18 mouse cellular contexts compared by ENCODE assay signal in genomic region chr12:79005456-79005855, GRCm38 (mm10). TPM values are rescaled to one million over a fixed set of nuclear protein-coding genes. Genes with fewer than 3 reads are reported as not detected.
DNase-seq lines count a peak whose midpoint lies in the region; ATAC-seq lines count a peak whose summit lies in the region.
"Had no signal": no experiment of that assay in that cellular context is flagged by ENCODE, and none has a peak within 500 bp of the region (broad histone marks: within the 10 kb centered on the region; RNA-seq: fewer than 3 reads in every experiment).

No protein-coding gene starts in this region.

- H3K27me3 ChIP-seq in midbrain, embryonic 13.5 days: no peaks in the 10 kb centered on the region
- no peaks in the 10 kb centered on the region for H3K27me3 ChIP-seq in midbrain, embryonic 11.5 days (ENCODE audit: control insufficient read depth, insufficient read depth, low read length)
- no peaks in the 10 kb centered on the region for H3K27me3 ChIP-seq in hindbrain, embryonic 15.5 days
- H3K27me3 ChIP-seq in neural tube, embryonic 14.5 days (ENCODE audit: control insufficient read depth, insufficient read depth, low read length): no peaks in the 10 kb centered on the region

- no peak overlapping the region for H3K9ac ChIP-seq in midbrain, embryonic 13.5 days (replicated peaks)
- no peak overlapping the region for H3K9ac ChIP-seq in midbrain, embryonic 11.5 days (ENCODE audit: low read length)
- no peak overlapping the region for H3K9ac ChIP-seq in hindbrain, embryonic 15.5 days
- H3K9ac ChIP-seq in neural tube, embryonic 14.5 days (replicated peaks; ENCODE audit: low read depth, low read length): no peak overlapping the region
- H3K9ac ChIP-seq: embryonic facial prominence, embryonic 12.5 days had no signal

- no peak overlapping the region for H3K27ac ChIP-seq in midbrain, embryonic 13.5 days
- H3K27ac ChIP-seq in midbrain, embryonic 11.5 days (ENCODE audit: low read depth, low read length): no peak overlapping the region
- no peak overlapping the region for H3K27ac ChIP-seq in hindbrain, embryonic 15.5 days (replicated peaks)
- H3K27ac ChIP-seq in neural tube, embryonic 14.5 days (ENCODE audit: low read depth, low read length): no peak overlapping the region
- H3K27ac ChIP-seq: embryonic facial prominence, embryonic 12.5 days; kidney, postnatal 0 days; stomach, postnatal 0 days had no signal

- peak overlapping the region; percentile 76 for H3K4me2 ChIP-seq in midbrain, embryonic 13.5 days (replicated peaks)
- H3K4me2 ChIP-seq in midbrain, embryonic 11.5 days: no peak overlapping the region
- H3K4me2 ChIP-seq in hindbrain, embryonic 15.5 days: peak overlapping the region; percentile 93
- peak overlapping the region; percentile 79; the same call in 1 of the 2 replicates for H3K4me2 ChIP-seq in neural tube, embryonic 14.5 days (ENCODE audit: low read depth, low read length)

- H3K36me3 ChIP-seq in midbrain, embryonic 13.5 days: no peaks in the 10 kb centered on the region
- no peaks in the 10 kb centered on the region for H3K36me3 ChIP-seq in midbrain, embryonic 11.5 days (ENCODE audit: control insufficient read depth, insufficient read depth, low read length)
- H3K36me3 ChIP-seq in hindbrain, embryonic 15.5 days: no peaks in the 10 kb centered on the region
- no peaks in the 10 kb centered on the region for H3K36me3 ChIP-seq in neural tube, embryonic 14.5 days (ENCODE audit: control insufficient read depth, insufficient read depth, low read length)
- H3K36me3 ChIP-seq: embryonic facial prominence, embryonic 12.5 days; G1E had no signal

- no peaks in the 10 kb centered on the region for H3K9me3 ChIP-seq in midbrain, embryonic 13.5 days
- no peaks in the 10 kb centered on the region for H3K9me3 ChIP-seq in midbrain, embryonic 11.5 days (ENCODE audit: control insufficient read depth, low read length)
- no peaks in the 10 kb centered on the region for H3K9me3 ChIP-seq in hindbrain, embryonic 15.5 days
- H3K9me3 ChIP-seq in neural tube, embryonic 14.5 days (ENCODE audit: control insufficient read depth, low read length): no peaks in the 10 kb centered on the region
- H3K9me3 ChIP-seq: embryonic facial prominence, embryonic 12.5 days; G1E had no signal

- no peak for DNase-seq in midbrain, embryonic 11.5 days (ENCODE audit: low spot score, missing footprints)
- DNase-seq in cerebellum, adult 9-11 months: peak; percentile 90
- DNase-seq in urinary bladder, adult 18-20 months (ENCODE audit: low spot score in 2 of 2): no peak
- DNase-seq in ovary, postnatal 14 days (ENCODE audit: low spot score): no peak
- DNase-seq in Muller cell, postnatal 12 days (ENCODE audit: inconsistent ontology term): no peak
- DNase-seq: adrenal gland, postnatal 10 days; liver; lung, adult 18-20 months; lung, postnatal 36 days; thymus, postnatal 14 days had no signal

- H3K4me3 ChIP-seq in midbrain, embryonic 13.5 days (replicated peaks): peak overlapping the region; percentile 66
- H3K4me3 ChIP-seq in midbrain, embryonic 11.5 days (ENCODE audit: low read depth, low read length): no peak overlapping the region
- H3K4me3 ChIP-seq in hindbrain, embryonic 15.5 days: no peak overlapping the region
- H3K4me3 ChIP-seq in neural tube, embryonic 14.5 days (ENCODE audit: low read depth, low read length): no peak overlapping the region; the same call in 1 of the 2 replicates

- WGBS in midbrain, embryonic 13.5 days: 92% methylated on average over 5 of the region's 5 CpGs
- WGBS in midbrain, embryonic 11.5 days: 92% methylated on average over 5 of the region's 5 CpGs
- 92% methylated on average over 5 of the region's 5 CpGs for WGBS in hindbrain, embryonic 15.5 days
- WGBS in neural tube, embryonic 14.5 days: 86% methylated on average over 5 of the region's 5 CpGs

- no peak for ATAC-seq in midbrain, embryonic 13.5 days
- ATAC-seq in midbrain, embryonic 11.5 days (ENCODE audit: low FRiP score): no peak
- no peak for ATAC-seq in hindbrain, embryonic 15.5 days (ENCODE audit: low FRiP score, low read depth)
- no peak for ATAC-seq in neural tube, embryonic 14.5 days (ENCODE audit: low read depth)
- ATAC-seq: intestine, postnatal 0 days had no signal

- H3K4me1 ChIP-seq in midbrain, embryonic 13.5 days (replicated peaks): peaks cover 26% of the 10 kb centered on the region
- H3K4me1 ChIP-seq in midbrain, embryonic 11.5 days (ENCODE audit: control insufficient read depth, insufficient read depth, low read length): no peaks in the 10 kb centered on the region; the same call in 1 of the 2 replicates
- peaks cover 19% of the 10 kb centered on the region for H3K4me1 ChIP-seq in hindbrain, embryonic 15.5 days (replicated peaks)
- H3K4me1 ChIP-seq in neural tube, embryonic 14.5 days (ENCODE audit: control insufficient read depth, insufficient read depth, low read length): no peaks in the 10 kb centered on the region
- H3K4me1 ChIP-seq: embryonic facial prominence, embryonic 12.5 days had no signal

RNA-seq across cellular contexts. Expression of gene Tmem229b, which starts 2.0 kb away (rescaled TPM):
- 41.2 and 41.8 TPM in 2 replicates for polyA plus RNA-seq in midbrain, embryonic 13.5 days (2015; fragmentation: Nextera tagmentation; extraction: Ambion mirVana)
- polyA plus RNA-seq in midbrain, embryonic 11.5 days (2014; fragmentation: Nextera tagmentation; extraction: Ambion mirVana): 6.0 and 6.4 TPM in 2 replicates
- 68.0 and 70.9 TPM in 2 replicates for polyA plus RNA-seq in hindbrain, embryonic 15.5 days (2015; fragmentation: Nextera tagmentation; extraction: Ambion mirVana)
- 59.1 and 59.4 TPM in 2 replicates for polyA plus RNA-seq in neural tube, embryonic 14.5 days (2014; fragmentation: Nextera tagmentation; extraction: Ambion mirVana)

RNA-seq across cellular contexts. Expression of gene Plekhh1, which starts 23.5 kb away (rescaled TPM):
- polyA plus RNA-seq in midbrain, embryonic 13.5 days (2015; fragmentation: Nextera tagmentation; extraction: Ambion mirVana): 3.2 and 4.0 TPM in 2 replicates
- 6.4 and 6.8 TPM in 2 replicates for polyA plus RNA-seq in midbrain, embryonic 11.5 days (2014; fragmentation: Nextera tagmentation; extraction: Ambion mirVana)
- 2.3 TPM in 2 replicates for polyA plus RNA-seq in hindbrain, embryonic 15.5 days (2015; fragmentation: Nextera tagmentation; extraction: Ambion mirVana)
- 2.4 and 3.4 TPM in 2 replicates for polyA plus RNA-seq in neural tube, embryonic 14.5 days (2014; fragmentation: Nextera tagmentation; extraction: Ambion mirVana)
